Mouse (Mus musculus): ENCODE data around the gene Qpctl. TPM values are rescaled to one million over a fixed set of nuclear protein-coding genes. Genes with fewer than 3 reads are reported as not detected.

The Qpctl gene
- polyA plus RNA-seq, 1 experiment from 2014 or later, result 22.5 TPM

- ATAC-seq, result peak; percentile 64
- Histone ChIP-seq H3K4me3 (replicated peaks) (peak overlapping the region; percentile 69), H3K27me3 (peaks cover 39% of the 10 kb centered on the region), H3K9me3 (no peaks in the 10 kb centered on the region), H3K4me2 (replicated peaks) (peak overlapping the region; percentile 74), H3K9ac (replicated peaks) (peak overlapping the region; percentile 79), H3K4me1 (replicated peaks) (peaks cover 58% of the 10 kb centered on the region), H3K27ac (peak overlapping the region; percentile 77), H3K36me3 (peaks cover 2% of the 10 kb centered on the region; the same call in 1 of the 2 replicates)
- WGBS, result 2% methylated on average over 20 of the region's 21 CpGs
Observed at GRCm38 (mm10) chr7:19176516-19176947, 27.4 kb upstream of the Qpctl start.

GRCm38 (mm10) chr7:19175708-19176515 lies 26.8 kb upstream of the Qpctl start, which contains the start of gene Eml2:
TSS of gene Eml2 (plus strand) at chr7:19176421.
- Histone ChIP-seq H3K4me3 (replicated peaks) (peak within 1 kb of the TSS; percentile 69), H3K36me3 (no peaks in the 10 kb centered on the region), H3K4me1 (replicated peaks) (peaks cover 54% of the 10 kb centered on the region), H3K9me3 (no peaks in the 10 kb centered on the region), H3K27me3 (peaks cover 38% of the 10 kb centered on the region), H3K27ac (peak within 1 kb of the TSS; percentile 77), H3K9ac (replicated peaks) (peak within 1 kb of the TSS; percentile 79), H3K4me2 (replicated peaks) (peak within 1 kb of the TSS; percentile 74)
- WGBS, result under 1% methylated on average over 30 of the region's 30 CpGs
- peak; percentile 96 for ATAC-seq

DNA sequence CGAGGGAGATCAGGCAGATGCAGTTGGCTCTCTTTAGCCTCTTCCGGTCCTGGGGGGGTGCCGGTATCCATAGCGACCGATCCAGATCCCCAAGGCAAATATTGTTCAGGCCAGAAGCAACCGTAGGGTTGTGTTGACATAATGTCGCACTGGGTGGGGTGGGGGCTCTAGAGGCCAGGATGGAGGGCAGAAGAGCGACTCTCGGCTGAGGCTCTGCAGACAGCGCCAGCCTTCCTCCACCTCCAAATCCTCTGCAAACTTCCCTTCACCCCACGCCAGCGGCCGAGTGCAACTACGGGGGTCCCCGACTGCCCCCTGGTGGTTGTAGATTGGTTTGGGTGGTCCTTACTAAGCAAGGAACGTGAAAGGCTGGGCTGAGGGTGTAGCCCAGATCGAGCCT lies 23.8 kb upstream of the Qpctl start:
- Histone ChIP-seq H3K27me3 (peaks cover 11% of the 10 kb centered on the region), H3K27ac (peak overlapping the region; percentile 68), H3K36me3 (no peaks in the 10 kb centered on the region), H3K4me3 (replicated peaks) (peak overlapping the region; percentile 23), H3K9me3 (no peaks in the 10 kb centered on the region), H3K9ac (replicated peaks) (peak overlapping the region; percentile 7; the same call in 1 of the 2 replicates), H3K4me1 (replicated peaks) (peaks cover 45% of the 10 kb centered on the region), H3K4me2 (replicated peaks) (peak overlapping the region; percentile 47)
- peak; percentile 9 for ATAC-seq
- WGBS, result 3% methylated on average over 17 of the region's 17 CpGs

DNA sequence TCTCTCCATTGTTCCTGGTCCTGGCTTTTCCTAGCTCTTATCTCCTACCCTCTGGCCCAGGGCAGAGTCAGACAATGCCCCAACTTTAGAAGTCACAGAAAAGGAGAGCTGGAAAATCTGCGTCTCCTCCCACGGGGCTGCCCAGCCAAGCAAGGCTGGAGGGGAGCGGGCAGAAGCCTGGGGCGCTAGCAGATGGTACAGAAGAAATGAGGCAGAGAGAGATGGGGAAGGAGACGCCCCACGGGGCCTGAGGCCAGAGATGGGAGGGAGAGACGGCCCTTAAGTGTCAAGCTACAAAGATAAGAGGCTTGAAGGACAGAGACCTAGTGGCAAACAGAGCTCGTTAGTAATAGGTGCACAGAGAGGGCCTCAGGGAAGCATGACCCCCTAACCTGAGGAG lies 22.7 kb upstream of the Qpctl start:
- Histone ChIP-seq H3K4me1 (replicated peaks) (peaks cover 35% of the 10 kb centered on the region), H3K27ac (peak overlapping the region; percentile 68), H3K9me3 (no peaks in the 10 kb centered on the region), H3K9ac (replicated peaks) (0 out of 2 replicates have a peak overlapping the region, but pooled peaks have one; percentile 19), H3K36me3 (no peaks in the 10 kb centered on the region), H3K27me3 (peaks cover under 1% of the 10 kb centered on the region), H3K4me3 (replicated peaks) (no peak overlapping the region), H3K4me2 (replicated peaks) (no peak overlapping the region)
- WGBS, result 40% methylated on average over 8 of the region's 8 CpGs
- no peak for ATAC-seq

GRCm38 (mm10) chr7:19170142-19170541 lies 21.1 kb upstream of the Qpctl start:
- H3K9ac ChIP-seq (replicated peaks), result no peak overlapping the region
- H3K4me2 ChIP-seq (replicated peaks), result no peak overlapping the region

DNA sequence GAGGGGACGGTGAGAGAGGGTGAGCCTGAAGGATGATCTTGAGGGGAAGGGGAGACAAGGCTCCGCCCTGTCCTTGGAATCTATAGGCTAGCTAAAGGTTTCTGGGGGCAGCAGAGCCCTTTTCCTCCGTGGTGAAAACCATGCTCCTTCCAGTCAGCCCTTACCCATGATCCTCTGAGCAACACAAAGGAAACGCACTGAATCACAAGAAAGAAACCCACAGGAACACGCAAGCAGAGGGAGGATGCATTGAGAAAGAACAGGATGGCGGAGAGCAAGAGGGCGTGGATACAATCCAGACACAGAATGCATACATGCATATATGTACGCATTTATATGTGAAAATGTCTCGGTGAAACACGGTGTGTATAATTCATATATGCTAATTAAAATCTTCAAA lies 20.4 kb upstream of the Qpctl start:
- no peak for ATAC-seq
- H3K36me3 ChIP-seq, result no peaks in the 10 kb centered on the region
- H3K9me3 ChIP-seq, result no peaks in the 10 kb centered on the region
- H3K4me1 ChIP-seq (replicated peaks), result peaks cover 46% of the 10 kb centered on the region
- H3K4me2 ChIP-seq (replicated peaks), result no peak overlapping the region
- H3K4me3 ChIP-seq (replicated peaks), result no peak overlapping the region
- no peak overlapping the region for H3K9ac ChIP-seq (replicated peaks)
- peaks cover 8% of the 10 kb centered on the region for H3K27me3 ChIP-seq
- peak overlapping the region; percentile 9 for H3K27ac ChIP-seq
- 50% methylated on average over 10 of the region's 10 CpGs for WGBS

More at GRCm38 (mm10) chr7:19170142-19170541, 21.1 kb upstream of the Qpctl start:
- Histone ChIP-seq H3K36me3 (no peaks in the 10 kb centered on the region), H3K4me3 (replicated peaks) (no peak overlapping the region), H3K27me3 (peaks cover 2% of the 10 kb centered on the region), H3K4me1 (replicated peaks) (peaks cover 40% of the 10 kb centered on the region), H3K9me3 (no peaks in the 10 kb centered on the region), H3K27ac (peak overlapping the region; percentile 8)
- ATAC-seq, result peak; percentile 26; the same call in 1 of the 2 replicates
- WGBS, result 43% methylated on average over 8 of the region's 8 CpGs

DNA sequence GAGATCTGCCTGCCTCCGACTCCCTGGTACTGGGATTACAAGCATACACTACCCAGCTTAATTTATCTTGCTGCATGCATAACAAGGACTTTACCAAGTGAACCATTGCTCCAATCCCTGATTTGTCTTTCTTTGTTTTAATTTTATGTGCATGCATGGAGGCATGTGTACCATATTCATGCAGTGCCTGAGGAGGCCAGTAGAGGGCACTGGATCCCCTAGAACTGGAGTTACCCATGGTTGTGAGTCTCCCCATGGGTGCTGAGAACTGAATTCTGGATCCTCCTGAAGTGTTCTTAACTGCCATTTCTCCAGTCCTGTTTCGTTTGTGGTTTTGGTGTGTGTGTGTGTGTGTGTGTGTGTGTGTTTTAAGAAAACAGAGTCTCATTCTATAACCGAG lies 17.9 kb upstream of the Qpctl start:
- H3K4me1 ChIP-seq (replicated peaks), result peaks cover 40% of the 10 kb centered on the region
- H3K4me2 ChIP-seq (replicated peaks), result no peak overlapping the region
- H3K9me3 ChIP-seq, result no peaks in the 10 kb centered on the region
- H3K27me3 ChIP-seq, result peaks cover 27% of the 10 kb centered on the region
- ATAC-seq, result no peak
- no peak overlapping the region for H3K4me3 ChIP-seq (replicated peaks)
- no peak overlapping the region for H3K9ac ChIP-seq (replicated peaks)
- no peak overlapping the region for H3K27ac ChIP-seq
- 96% methylated on average over 3 of the region's 3 CpGs for WGBS
- H3K36me3 ChIP-seq, result no peaks in the 10 kb centered on the region

DNA sequence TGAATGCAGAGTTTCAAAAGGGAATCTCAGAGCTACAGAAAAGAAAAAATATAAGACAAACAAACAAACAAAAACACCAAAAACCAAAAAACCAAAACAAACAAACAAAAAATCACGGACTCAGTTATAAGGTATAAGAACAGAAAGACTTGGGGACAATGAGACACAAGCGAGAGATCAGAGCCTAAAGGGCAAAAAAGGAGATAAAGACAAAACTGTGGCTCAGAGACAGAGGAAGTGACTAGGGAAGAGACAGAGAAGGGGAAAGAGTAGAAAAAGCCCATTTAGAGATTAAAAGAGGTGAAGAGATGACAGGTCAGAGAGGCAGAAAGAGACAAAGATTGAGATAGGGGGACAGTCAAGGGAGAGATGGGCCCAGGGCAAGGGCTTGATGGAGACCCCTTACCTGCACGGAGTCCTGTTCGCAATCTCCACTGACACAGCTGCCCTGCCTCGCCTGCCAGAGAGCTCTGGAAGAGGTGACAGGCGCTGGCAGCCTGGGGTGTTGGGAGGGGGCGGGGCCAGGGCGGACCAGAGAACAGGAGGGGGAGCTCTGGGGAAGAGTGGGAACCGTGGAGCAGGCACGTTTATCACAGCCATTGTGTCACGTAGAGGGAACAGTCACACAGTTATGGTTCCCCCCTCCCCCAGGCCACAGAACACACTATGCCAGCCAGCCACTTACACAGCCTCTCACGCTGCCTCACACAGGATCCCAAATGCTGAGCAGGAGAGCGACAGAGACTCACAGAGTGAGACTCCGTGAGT lies 16.7 kb upstream of the Qpctl start, which contains the start of gene Gipr:
Gene Gipr, minus strand, starts transcription at position 472 of the 768 bp plus-strand sequence.
- Histone ChIP-seq H3K4me3 (replicated peaks) (peak within 1 kb of the TSS; percentile 16), H3K9me3 (no peaks in the 10 kb centered on the region), H3K36me3 (no peaks in the 10 kb centered on the region), H3K27ac (no peak within 1 kb of the TSS; the same call in 1 of the 2 replicates), H3K9ac (replicated peaks) (peak within 1 kb of the TSS; percentile 36; the same call in 1 of the 2 replicates), H3K4me2 (replicated peaks) (peak within 1 kb of the TSS; percentile 39), H3K4me1 (replicated peaks) (peaks cover 34% of the 10 kb centered on the region), H3K27me3 (peaks cover 29% of the 10 kb centered on the region)
- 10% methylated on average over 14 of the region's 14 CpGs for WGBS
- ATAC-seq, result peak; percentile 55

- 2% methylated on average over 13 of the region's 13 CpGs for WGBS
- H3K4me1 ChIP-seq (replicated peaks), result peaks cover 35% of the 10 kb centered on the region
- no peak overlapping the region for H3K27ac ChIP-seq
- no peaks in the 10 kb centered on the region for H3K9me3 ChIP-seq
- no peak overlapping the region for H3K9ac ChIP-seq (replicated peaks)
- no peaks in the 10 kb centered on the region for H3K36me3 ChIP-seq
- H3K4me3 ChIP-seq (replicated peaks), result peak overlapping the region; percentile 6; the same call in 1 of the 2 replicates
- H3K27me3 ChIP-seq, result peaks cover 37% of the 10 kb centered on the region
- no peak for ATAC-seq
- H3K4me2 ChIP-seq (replicated peaks), result peak overlapping the region; percentile 25
Observed at GRCm38 (mm10) chr7:19164978-19165377, 15.9 kb upstream of the Qpctl start.

- no peaks in the 10 kb centered on the region for H3K9me3 ChIP-seq
- ATAC-seq, result no peak
- no peaks in the 10 kb centered on the region for H3K36me3 ChIP-seq
- whole genome bisulfite sequencing, result 4% methylated on average over 6 of the region's 6 CpGs
- H3K9ac ChIP-seq (replicated peaks), result no peak overlapping the region
- no peak overlapping the region for H3K4me3 ChIP-seq (replicated peaks)
- peaks cover 45% of the 10 kb centered on the region for H3K27me3 ChIP-seq
- peak overlapping the region; percentile 25; the same call in 1 of the 2 replicates for H3K4me2 ChIP-seq (replicated peaks)
- H3K4me1 ChIP-seq (replicated peaks), result peaks cover 36% of the 10 kb centered on the region
- H3K27ac ChIP-seq, result no peak overlapping the region
Observed at GRCm38 (mm10) chr7:19164189-19164588, 15.1 kb upstream of the Qpctl start.

DNA sequence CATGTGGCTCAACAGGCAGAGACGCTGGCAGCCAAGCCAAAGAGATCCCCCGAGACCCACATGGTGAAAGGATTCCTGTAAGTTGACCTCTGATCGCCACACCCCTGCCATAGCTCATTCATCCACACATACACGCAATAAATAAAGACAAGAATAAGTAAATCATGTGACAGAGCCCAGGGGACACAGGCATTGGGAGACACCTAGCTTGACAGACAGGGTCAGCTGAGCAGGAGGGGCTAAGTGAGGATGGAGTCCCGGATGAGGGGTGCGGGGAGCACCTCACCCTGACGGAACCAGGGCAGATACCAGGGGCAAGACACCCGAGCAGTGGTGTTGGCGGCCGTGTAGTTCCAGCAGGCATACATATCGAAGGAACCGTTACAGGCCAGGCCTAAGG lies 14.7 kb upstream of the Qpctl start:
- 26% methylated on average over 12 of the region's 12 CpGs for WGBS
- H3K9ac ChIP-seq (replicated peaks), result no peak overlapping the region
- H3K27me3 ChIP-seq, result peaks cover 48% of the 10 kb centered on the region
- ATAC-seq, result no peak
- no peaks in the 10 kb centered on the region for H3K9me3 ChIP-seq
- H3K4me1 ChIP-seq (replicated peaks), result peaks cover 36% of the 10 kb centered on the region
- no peaks in the 10 kb centered on the region for H3K36me3 ChIP-seq
- H3K4me3 ChIP-seq (replicated peaks), result no peak overlapping the region
- H3K27ac ChIP-seq, result no peak overlapping the region
- H3K4me2 ChIP-seq (replicated peaks), result no peak overlapping the region

DNA sequence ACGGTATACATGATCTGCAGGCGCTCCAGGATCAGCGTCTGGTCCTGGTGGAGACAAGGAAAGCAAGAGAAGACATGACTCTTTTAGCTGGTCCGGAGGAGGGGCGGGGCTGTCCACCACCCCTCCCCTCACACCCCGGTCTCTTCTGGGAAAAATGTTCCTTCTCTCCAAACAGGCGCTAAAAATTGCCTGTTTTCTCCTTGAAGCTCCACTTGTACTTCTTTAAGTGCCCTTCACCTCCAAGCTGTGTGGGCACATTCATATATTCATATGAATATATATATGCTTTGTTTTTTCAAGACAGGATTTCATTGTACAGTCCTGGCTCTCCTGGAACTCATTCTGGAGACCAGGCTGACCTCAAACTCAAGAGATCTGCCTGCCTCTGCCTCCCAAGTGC lies 13.8 kb upstream of the Qpctl start:
- H3K36me3 ChIP-seq, result no peaks in the 10 kb centered on the region
- ATAC-seq, result no peak
- peaks cover 37% of the 10 kb centered on the region for H3K4me1 ChIP-seq (replicated peaks)
- WGBS, result 89% methylated on average over 7 of the region's 7 CpGs
- peaks cover 52% of the 10 kb centered on the region for H3K27me3 ChIP-seq
- no peak overlapping the region for H3K27ac ChIP-seq
- no peaks in the 10 kb centered on the region for H3K9me3 ChIP-seq
- H3K4me3 ChIP-seq (replicated peaks), result no peak overlapping the region
- no peak overlapping the region for H3K9ac ChIP-seq (replicated peaks)
- H3K4me2 ChIP-seq (replicated peaks), result no peak overlapping the region
